Mouse (Mus musculus) adrenal gland, adult 18-20 months (tissue): ENCODE data around the gene Fermt1. TPM values are rescaled to one million over a fixed set of nuclear protein-coding genes. Genes with fewer than 3 reads are reported as not detected.

Source experiments
- DNase-seq, 2 experiments: peaks; one replicate each; pipeline ENCODE4 v3.0.0; 2021 to 2022; ENCODE audit warnings: low spot score in 2 of 2
- total RNA-seq, 2 experiments: library from RNA; stranded (reverse); gene quantifications; 1 replicate in 1 of 2; 2 replicates in 1 of 2; pipeline ENCODE4 v1.2.3; 2021

The Fermt1 gene
- total RNA-seq, 2 experiments from 2014 or later = not detected

DNA sequence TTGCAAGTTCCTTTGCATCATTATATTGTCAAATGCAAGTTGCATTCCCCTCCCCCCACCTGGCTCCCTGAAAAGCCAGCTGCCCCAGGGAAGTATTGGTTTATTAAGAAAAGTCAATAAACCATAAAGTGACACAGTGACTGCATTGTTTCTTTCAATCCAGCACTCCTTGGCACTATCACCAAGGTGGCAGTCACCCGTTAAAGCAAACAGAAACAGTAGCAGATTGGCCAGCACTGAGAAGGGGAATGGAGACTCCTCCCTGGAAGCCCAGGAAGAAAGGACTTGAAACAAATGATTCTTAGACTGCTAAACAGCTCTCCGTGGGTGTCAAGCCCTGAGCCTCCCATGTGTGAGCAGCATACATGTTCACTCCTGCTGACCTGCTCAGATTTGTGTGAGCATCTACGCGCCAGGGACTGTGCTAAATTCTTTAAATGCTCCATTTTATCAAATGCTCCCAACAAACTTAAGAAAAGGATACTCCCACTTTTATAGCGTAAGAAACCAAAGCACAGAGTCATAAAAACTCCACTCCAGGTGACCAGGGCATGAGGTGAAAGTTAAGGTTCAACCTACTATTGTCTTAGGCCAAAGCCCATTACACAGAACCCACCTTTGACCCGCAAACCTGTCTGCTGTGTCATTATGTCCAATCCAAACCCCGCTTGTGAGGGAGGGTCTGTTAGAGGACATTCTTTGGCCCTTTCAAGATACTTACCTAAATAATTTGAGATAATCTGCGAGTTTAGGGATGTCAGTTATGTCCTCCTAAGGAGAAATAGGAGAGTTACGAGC, 23.4 kb downstream of the Fermt1 start:
- DNase-seq = no peak

DNA sequence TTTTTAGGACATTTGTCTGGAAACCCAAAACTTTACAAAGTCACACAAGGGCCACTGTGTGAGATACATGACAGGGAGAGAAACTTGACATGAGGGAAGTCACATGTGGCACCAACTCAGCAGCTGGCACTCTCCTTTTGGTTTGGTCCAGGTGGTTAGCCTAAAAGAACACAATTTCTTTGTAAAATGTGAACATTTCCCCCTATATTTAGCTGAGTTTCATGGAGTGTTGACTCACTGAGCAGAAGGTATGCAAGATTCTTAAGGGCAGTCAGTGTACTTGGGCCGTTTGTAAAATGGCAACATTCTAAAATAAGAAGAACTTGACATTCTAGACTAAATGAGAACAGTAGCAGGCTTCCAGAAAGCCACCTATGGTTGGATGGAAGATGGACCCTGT, 30.9 kb downstream of the Fermt1 start:
- DNase-seq = no peak

DNA sequence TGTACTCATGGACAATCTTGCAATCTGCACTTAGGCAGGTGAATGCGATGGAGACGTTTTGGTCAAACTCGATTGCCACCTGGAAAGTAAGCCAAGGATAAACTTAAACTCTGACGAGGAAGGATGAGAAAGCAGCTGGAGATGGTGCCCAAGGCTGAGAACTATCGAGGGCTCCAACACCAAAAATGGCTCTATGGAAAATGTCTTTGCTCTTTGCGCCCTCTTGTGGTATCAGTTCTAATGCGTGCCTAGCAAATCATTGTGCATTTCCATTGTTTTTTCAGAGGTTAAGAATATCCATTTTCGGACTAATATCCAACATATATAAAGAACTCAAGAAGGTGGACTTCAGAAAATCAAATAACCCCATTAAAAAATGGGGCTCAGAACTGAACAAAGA, 38.9 kb downstream of the Fermt1 start:
- peak in 1 of 2 experiments; percentile 40 for DNase-seq

DNA sequence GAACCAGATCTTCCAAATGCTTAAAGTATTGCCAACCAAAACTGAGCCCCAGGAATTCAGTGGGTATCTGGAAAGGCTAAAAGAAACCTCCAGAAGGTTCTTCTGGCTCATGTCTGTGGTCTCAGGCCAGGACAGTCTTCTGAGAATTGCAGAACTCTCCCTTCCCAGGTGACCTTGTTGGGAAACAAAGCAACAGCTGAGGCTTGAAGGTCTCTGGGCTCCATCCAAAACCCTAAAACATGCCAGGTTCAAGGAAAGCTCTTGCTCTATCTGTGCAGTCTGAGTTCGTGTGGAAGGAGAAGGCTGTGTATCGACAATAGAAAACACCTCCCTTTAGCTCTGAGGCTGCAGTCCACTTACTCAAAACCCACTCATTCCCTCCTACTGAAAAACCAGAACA, 40.7 kb downstream of the Fermt1 start:
- no peak for DNase-seq

DNA sequence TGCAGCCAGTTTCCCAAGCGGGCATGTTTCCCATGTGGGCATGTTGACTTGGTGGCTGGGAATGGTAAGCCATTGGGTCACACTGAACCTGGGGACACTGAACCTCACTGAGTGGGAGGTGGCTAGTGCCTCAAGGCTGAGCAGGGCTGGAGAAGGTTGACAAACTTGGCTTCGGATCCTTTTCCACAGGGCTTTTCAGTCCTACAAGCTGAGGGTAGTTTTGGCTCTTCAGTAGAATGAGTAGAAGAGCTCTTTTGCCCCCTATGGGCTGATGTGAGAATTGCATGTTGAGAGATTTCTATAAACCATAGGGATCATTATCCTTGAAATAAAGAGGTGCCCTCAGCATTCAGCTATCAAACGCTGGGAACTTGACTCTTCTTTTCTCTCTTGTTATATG, 42.2 kb downstream of the Fermt1 start:
- peak in 1 of 2 experiments; percentile 65 for DNase-seq

DNA sequence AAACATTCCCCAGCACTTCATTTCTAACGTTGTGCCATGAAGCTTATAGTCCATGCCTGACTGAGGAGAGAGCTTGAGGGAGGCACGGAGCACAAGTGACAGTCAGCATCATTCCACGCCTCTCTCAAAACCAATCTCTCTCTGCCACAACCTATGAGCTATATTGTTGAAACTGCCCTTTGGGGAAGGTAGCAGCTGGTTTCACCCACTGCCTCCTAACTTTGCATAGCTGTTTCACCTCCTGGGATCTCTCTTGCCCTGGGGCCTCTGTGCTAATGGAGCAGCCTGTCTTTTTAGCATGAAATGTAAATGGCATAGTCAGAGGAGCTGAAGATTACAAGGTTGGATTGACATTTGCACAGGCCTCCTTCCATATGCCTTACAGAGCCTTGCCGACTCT, 43.6 kb downstream of the Fermt1 start:
- DNase-seq = peak in 1 of 2 experiments; percentile 5

DNA sequence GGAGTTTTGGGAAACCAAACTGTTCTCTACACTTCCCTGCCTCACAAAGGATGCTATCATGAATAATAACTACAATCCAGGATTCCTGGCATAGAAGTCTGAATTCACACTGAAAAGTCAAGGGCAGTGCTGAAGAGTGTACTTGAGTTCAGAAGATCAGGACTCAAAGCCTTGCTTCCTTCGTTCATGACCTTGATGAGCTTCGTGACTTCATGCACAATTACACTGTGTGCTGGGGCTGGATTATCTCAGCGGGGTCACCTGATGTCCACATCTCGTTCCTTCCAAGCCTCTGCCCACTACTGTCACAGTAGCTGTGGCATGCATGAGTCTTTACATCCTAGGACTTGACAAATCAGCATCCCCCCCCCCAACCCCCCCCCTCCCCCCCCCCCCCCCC, 44.1 kb downstream of the Fermt1 start:
- DNase-seq = no peak

DNA sequence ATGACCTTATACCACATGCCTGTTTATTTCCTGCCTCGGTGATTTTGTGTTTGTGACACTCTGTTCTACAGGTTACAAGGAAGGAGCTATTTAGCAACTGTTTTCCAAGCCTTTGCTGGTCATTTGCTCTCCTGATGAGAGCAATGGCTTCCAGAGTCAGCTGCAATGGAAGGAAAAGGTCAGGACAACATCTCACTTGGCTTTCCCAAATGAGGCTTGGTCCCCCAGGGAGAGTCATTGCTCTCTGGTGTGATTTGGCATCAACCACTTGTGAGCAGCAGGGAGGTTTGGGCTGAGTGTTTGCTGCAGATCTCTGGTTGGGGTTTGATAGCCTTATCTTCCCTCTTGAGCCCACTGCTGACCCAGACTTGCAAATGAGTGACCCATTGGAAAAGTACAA, 45.1 kb downstream of the Fermt1 start:
- DNase-seq = no peak

DNA sequence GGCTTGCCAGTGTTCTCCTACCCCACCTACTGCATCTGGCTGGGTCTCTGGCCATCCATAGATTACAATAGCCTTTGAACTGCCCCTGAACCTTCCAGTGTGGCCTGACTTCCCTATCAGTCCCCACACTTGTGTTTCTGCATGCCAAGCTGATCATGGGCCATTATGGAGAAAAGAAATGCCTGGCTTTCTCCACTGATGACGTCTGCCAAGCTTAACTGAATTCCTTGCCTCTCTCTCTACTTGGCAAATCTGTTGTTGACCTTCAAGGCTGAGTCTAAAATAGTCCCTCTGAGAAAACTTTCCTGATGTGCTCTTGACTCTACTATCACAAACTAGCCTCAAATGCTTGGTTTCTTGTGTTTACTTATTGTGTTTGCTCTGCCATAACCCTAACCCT, 47.5 kb downstream of the Fermt1 start:
- DNase-seq = no peak

DNA sequence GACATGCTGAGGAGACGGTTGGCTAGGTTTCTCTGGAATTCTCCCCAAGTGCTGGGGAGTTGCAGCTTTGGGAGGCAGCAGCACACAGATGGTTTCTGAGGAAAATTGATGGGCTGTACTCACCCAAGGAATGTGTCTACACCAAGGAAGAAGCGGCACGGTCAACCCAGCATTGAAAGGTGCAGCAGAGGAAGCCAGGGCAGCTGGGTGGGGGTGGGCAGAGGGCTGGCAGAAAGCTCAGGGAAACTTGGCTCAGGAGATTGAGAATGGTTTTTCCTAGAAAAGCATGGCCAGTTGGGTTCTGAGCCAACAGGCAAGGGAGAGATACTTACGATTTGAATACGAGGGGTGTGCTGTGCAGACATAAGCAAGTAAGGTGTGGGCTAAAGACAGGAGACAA, 51.9 kb downstream of the Fermt1 start:
- no peak for DNase-seq

DNA sequence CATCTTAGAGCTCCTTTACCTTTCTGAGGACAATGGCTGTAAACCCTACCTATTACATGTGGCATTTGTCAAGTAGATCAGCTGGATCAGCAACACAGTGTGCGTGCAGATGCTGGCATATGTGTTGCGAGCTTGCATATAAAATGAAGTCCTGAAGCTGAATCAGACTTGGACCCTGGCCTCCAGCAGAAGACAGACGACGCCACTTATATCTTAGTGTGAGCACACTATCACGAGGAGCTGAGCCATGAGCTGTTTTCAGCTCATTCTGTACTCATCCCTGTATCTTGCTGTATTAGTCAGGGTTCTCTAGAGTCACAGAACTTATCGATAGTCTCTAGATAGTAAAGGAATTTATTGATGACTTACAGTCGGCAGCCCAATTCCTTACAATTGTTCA, 60.4 kb downstream of the Fermt1 start:
- no peak for DNase-seq

DNA sequence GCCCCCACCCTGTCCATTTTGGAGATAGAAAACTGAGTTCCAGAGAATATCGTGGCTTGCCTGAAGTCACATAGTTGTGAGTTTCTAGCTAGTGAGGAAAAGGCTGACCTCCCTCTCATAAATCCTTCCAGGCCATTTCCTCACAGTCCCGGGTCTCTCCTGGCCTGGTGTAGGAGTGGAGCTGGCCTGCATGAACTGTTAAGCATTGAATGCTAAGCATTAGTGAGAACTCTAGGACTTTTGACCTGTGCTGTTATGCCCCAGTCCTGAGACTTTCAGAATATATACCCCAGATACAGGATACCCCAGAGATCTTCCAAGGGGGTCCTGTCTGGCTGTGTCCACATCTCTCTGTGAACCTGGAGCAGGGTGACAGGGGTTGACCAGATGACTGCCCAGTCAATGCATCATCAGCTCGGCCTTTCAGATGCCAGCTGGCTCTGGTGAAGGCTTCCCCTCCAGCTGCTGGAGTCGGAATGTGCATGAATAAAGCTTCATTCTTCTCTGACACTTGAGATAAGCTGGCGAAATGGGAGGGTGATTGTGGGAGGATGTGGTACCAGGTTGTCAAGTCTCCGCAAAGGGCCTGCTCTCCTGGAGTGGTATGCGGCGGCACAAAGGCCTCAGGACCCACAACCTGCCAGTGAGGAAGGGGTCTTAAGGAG, 61.3 kb downstream of the Fermt1 start:
- no peak for DNase-seq

DNA sequence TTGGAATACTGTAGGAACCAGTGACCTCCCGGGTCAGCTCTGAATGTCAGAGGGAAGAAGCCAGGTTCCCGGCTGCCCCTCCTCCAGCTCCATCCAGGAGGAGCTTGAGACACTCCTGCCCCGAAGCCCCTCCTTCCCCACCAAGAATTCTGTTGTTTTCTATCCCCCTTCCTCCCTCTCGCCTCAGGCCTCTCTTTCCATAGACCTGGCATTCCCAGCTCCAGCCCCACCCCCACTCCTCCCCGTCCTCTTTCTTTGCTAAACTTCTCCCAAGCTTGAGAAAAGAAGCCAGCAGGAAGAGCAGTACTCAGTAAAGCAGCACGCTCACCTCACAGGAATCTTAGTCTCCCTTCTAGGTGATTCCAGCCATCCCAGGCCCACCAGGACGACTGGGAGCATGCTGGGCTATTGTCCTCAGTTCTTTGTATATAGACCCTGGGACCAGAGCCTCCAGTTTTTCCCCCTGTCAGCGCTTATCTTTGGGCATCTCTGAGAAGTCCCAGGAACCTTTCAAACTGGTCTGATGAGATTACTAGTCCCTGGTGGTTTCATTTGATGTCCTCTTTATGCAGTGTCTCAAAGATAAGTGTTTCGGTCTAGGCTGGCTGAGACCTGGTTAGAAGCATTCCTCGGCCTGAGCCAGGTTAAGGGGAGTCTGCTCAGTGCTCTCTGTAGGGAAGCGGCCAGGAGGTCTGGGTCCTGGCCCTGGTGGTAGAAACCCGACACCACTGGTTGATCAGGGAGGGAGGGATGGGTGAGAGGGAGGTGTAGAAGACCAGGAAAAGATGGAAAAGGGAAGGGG, 64.7 kb downstream of the Fermt1 start, which contains the start of gene Lrrn4:
TSS of gene Lrrn4 (minus strand) at position 48 of the 802 bp plus-strand sequence.
- DNase-seq = no peak

DNA sequence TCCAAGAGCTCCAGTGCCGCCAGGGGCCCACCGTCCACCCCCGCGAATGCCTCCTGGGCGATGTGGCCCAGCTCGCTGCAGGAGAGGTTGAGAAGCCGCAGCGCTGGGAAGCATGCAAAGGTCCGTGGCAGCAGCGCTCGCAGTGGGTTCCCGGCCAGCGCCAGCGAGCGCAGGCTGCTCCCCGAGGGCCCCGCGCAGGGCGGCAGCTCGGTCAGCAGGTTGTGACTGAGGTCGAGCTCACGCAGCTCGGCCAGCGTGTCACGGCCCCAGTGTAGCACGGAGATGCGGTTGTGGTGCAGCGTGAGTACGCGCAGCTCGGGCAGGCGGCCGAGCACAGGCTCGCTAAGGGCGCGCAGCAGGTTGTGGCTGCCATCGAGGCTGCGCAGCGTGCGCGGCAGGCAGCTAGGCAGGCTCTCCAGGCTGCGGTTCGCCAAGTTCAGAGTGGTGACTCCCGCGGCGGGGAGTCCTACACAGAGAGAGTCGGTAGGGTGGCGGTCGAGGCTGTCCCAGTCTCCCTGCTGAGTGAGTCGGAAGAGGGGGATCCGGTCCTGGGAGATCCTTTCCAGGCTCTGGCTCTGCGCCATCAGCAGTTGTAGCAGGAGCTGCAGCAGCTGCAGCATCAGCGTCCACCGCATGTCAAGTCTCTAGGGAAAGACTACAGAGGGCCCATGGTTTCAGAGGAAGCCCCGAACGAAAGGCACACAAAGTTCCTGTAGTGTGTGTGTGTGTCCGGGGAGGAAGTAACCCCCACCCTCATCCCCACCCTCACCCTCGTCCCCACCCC, 66.3 kb downstream of the Fermt1 start:
- no peak for DNase-seq

DNA sequence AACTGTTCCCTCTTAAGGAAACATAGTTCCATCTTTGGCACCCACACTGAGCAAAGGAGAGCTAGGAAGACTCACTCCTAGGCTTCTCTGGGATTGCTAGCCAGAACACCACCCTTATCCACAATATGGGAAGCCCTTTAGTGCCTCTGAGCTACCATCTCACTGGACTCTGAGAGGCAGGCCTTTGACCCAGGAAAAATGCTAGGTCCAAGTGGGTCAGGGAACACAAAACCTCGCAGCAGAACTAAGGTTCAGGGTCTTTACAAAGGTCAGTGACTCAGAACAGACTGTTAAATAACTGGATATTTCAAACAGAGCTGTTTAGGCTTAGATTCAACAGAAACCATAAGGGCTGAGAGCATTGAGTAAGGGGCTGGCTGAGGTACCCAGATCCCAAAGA, 68.7 kb downstream of the Fermt1 start:
- no peak for DNase-seq

DNA sequence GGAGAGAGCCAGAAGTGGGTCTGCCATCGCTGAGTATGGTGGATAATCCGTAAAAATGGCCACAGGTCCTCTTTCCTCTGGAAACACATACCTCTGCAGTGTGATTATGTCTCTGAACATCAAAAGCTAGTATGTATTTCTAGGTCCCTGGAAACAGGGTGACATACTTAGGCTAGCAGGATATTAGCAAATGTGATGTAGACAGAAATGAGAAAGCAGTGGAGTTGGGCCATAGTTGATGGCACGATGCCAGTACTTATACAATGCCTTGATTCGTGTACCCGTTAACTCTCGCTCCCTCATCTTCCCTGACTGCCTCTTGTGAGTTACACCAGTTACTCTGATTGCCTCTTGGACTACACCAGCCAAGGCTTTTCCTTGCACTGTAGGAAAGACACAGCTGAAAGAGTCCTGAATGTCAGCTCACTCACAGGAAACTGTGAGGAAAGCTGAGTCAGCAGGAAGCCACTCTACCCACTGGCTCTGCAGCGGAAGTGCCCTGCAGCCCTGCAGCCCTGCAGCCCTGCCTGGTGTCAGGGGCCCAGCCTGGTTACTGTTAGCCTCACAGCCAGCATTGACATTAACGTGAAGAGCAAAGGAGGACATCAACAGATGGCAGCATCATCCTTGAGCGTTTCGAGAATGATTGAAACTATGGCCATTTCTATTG, 71.9 kb downstream of the Fermt1 start:
- no peak for DNase-seq

DNA sequence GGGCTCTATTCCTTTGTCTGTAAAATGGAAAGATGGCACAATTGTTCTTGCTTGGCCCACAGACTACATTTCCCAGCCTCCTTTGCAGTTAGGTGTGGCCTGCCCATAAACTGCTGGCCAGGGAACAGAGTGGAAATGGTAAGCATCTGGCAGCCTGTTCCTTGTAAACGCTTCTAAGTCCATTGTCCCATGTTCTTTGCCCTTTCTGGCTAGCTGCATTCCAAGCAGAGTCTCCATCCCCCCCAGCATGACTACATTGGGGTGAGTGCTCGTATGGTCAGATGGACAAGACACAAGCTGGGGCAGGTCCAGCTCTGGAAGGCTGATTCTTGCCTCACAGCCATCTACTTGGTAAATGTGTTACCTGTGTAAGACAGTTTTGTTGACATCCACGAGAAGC, 74.0 kb downstream of the Fermt1 start:
- no peak for DNase-seq

DNA sequence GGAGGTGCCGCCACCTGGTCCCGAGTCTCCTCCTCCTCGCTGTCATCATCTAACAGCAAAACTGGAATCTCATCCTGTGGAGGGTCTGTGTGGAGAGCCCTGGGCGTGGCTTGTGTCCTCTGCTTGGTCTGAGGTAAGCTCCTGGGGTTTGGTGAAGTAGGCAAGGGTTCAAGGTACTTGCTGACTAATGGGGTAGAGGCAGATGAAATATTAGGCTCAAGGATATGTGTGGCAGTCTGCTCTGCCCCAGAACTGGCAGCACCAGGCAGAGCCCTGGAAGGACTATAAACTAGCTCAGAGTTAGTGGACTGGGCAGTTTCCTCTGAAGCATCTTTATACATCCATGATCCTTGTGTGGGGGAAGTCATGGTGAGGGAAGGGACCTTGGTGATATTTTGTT, 75.4 kb downstream of the Fermt1 start:
- DNase-seq = no peak

DNA sequence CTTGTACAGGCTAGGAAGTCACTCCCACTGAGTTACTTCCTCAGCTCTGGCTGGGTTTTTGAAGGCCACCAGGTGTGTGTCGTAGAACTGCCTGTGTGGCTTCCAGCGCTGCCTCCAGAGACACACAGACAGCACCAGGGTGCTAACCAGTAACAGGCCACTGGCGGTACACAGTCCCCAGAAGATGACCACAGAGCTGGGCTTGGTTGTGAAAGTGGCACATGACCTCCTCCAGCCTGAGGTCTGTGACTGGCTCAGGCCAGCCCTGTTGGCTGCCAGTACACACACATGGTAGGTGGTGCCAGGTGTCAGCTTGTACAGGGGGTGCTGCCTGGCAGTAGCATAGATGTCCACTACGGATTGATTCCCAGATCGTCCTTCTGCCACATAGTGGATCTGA, 76.0 kb downstream of the Fermt1 start:
- DNase-seq = no peak

DNA sequence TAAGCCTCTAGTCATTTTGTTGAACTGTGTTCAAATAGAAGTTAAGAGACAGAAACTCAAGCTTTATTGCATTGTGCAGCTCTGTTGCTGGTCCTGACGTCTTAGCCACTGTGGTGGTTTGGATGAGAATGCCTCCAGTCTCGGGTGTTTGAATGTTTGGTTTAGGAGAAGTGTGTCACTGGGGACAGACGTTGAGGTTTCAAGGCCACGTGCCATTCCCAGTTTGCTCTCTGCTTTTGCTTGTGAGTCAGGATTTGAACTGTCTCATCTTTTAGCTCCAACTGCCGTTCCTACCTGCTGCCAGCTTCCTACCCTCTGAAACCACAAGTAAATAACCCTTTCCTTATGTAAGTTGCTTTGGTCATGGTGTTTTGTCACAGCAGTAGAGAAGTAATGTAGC, 78.2 kb downstream of the Fermt1 start:
- peak in 1 of 2 experiments; percentile 43 for DNase-seq

DNA sequence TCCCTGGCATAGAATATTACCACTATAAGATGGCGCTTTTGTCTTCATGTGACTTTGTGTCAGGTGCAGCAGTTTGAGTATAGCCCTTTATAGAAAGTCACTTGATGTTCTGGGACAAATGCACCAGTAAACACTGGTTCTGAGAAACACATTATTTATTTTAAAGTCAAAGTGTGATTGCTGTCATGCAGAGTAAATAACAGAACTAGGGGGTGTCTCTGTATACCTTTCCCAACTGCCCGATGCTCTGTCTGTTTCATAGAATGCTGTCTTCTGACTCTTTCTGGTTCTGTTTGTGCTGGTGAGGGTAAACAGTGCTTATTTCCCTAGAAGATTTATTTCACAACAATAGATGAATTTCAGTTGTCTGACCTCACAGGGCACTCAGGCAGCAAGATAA, 82.4 kb downstream of the Fermt1 start:
- no peak for DNase-seq
